Mouse (Mus musculus) embryonic facial prominence, embryonic 14.5 days (tissue): Measurements from ENCODE around the gene Fam222a. TPM values are rescaled to one million over a fixed set of nuclear protein-coding genes. Genes with fewer than 3 reads are reported as not detected.

Source experiments
- ATAC-seq: fragments of 200-750 bp; cut with Nextera tagmentation; 2 replicates; pipeline ENCODE4 v1.8.0; 2017; ENCODE audit warnings: low read depth, moderate number of reproducible peaks, moderate TSS enrichment
- DNase-seq: peaks from one replicate; pipeline ENCODE4 v3.0.0-alpha.2; 2015; ENCODE audit warnings: low spot score
- H3K27ac ChIP-seq: fragments of 300-500 bp; sonication (generic); replicated peaks from 2 replicates; pipeline ENCODE4 v1.5.1; 2014; ENCODE audit warnings: low read depth, mild to moderate bottlenecking, low read length, moderate library complexity
- H3K27me3 ChIP-seq: fragments of 300-500 bp; sonication (generic); replicated peaks from 2 replicates; pipeline ENCODE4 v1.6.1; 2014; ENCODE audit warnings: low read length; ENCODE audit not compliant: control insufficient read depth, insufficient read depth
- H3K36me3 ChIP-seq: fragments of 300-500 bp; sonication (generic); 2 replicates; pipeline ENCODE4 v1.6.1; 2014; ENCODE audit warnings: low read length, mixed read lengths; ENCODE audit not compliant: control insufficient read depth, insufficient read depth
- H3K4me1 ChIP-seq: fragments of 300-500 bp; sonication (generic); 2 replicates; pipeline ENCODE4 v1.6.1; 2014; ENCODE audit warnings: antibody characterized with exemption, low read length; ENCODE audit not compliant: control insufficient read depth, insufficient read depth
- H3K4me2 ChIP-seq: fragments of 300-500 bp; sonication (generic); 2 replicates; pipeline ENCODE4 v1.6.1; 2014; ENCODE audit warnings: low read depth, mild to moderate bottlenecking, low read length, moderate library complexity, mixed read lengths
- H3K4me3 ChIP-seq: fragments of 300-500 bp; sonication (generic); 2 replicates; pipeline ENCODE4 v1.5.1; 2014; ENCODE audit warnings: low read depth, mild to moderate bottlenecking, low read length
- H3K9ac ChIP-seq: fragments of 300-500 bp; sonication (generic); 2 replicates; pipeline ENCODE4 v1.6.1; 2014; ENCODE audit warnings: low read depth, mild to moderate bottlenecking, low read length, moderate library complexity, mixed read lengths
- H3K9me3 ChIP-seq: fragments of 300-500 bp; sonication (generic); 2 replicates; pipeline ENCODE4 v1.6.1; 2016; ENCODE audit warnings: low read length; ENCODE audit not compliant: control insufficient read depth
- WGBS: fragments of 180-500 bp; shearing (Covaris S2); extraction: QIAGEN DNeasy Blood & Tissue Kit; methylation state at CpG from one replicate; pipeline ENCODE4 v1.1.7; 2014; 5-methylcytosine and 5-hydroxymethylcytosine counted together
- polyA plus RNA-seq: library from polyadenylated mRNA; unstranded; fragments of >200 nt; fragmentation: Nextera tagmentation; extraction: Ambion mirVana; gene quantifications from 2 replicates; pipeline ENCODE4 v1.2.1, GENCODE M21; 2014

Fam222a gene
- polyA plus RNA-seq, 1 experiment from 2014 or later, result 1.4 TPM

GRCm38 (mm10) chr5:114541656-114542445 is 26.0 kb upstream of the Fam222a start:
- H3K9ac ChIP-seq, result no peak overlapping the region
- no peaks in the 10 kb centered on the region for H3K36me3 ChIP-seq
- H3K27me3 ChIP-seq, result peaks cover 10% of the 10 kb centered on the region
- no peak overlapping the region for H3K27ac ChIP-seq
- no peak for ATAC-seq
- H3K4me2 ChIP-seq, result no peak overlapping the region
- H3K9me3 ChIP-seq, result peaks cover 4% of the 10 kb centered on the region; the same call in 1 of the 2 replicates
- no peak for DNase-seq
- H3K4me3 ChIP-seq, result no peak overlapping the region
- H3K4me1 ChIP-seq, result peaks cover 19% of the 10 kb centered on the region
- 36% methylated on average over 15 of the region's 15 CpGs for WGBS

GRCm38 (mm10) chr5:114543656-114544055 is 24.2 kb upstream of the Fam222a start:
- no peak for ATAC-seq
- Histone ChIP-seq H3K36me3 (no peaks in the 10 kb centered on the region), H3K4me3 (no peak overlapping the region), H3K9ac (no peak overlapping the region), H3K4me2 (no peak overlapping the region), H3K27ac (no peak overlapping the region), H3K9me3 (peaks cover 4% of the 10 kb centered on the region; the same call in 1 of the 2 replicates), H3K4me1 (0 out of 2 replicates have a peak, but pooled peaks cover 3% of the 10 kb centered on the region), H3K27me3 (no peaks in the 10 kb centered on the region)
- WGBS, result 86% methylated on average over 6 of the region's 6 CpGs
- no peak for DNase-seq

GRCm38 (mm10) chr5:114544205-114544604 is 23.6 kb upstream of the Fam222a start:
- 0 out of 2 replicates have a peak, but pooled peaks cover 2% of the 10 kb centered on the region for H3K4me1 ChIP-seq
- DNase-seq (no peak), ATAC-seq (no peak)
- H3K4me3 ChIP-seq, result no peak overlapping the region
- no peaks in the 10 kb centered on the region for H3K27me3 ChIP-seq
- no peak overlapping the region for H3K27ac ChIP-seq
- peaks cover 4% of the 10 kb centered on the region; the same call in 1 of the 2 replicates for H3K9me3 ChIP-seq
- 81% methylated on average over 4 of the region's 4 CpGs for WGBS
- no peaks in the 10 kb centered on the region for H3K36me3 ChIP-seq
- no peak overlapping the region for H3K4me2 ChIP-seq
- H3K9ac ChIP-seq, result no peak overlapping the region

- Histone ChIP-seq H3K4me1 (0 out of 2 replicates have a peak, but pooled peaks cover 2% of the 10 kb centered on the region), H3K4me3 (no peak overlapping the region), H3K27me3 (no peaks in the 10 kb centered on the region), H3K27ac (no peak overlapping the region), H3K9me3 (peaks cover 4% of the 10 kb centered on the region; the same call in 1 of the 2 replicates), H3K9ac (no peak overlapping the region), H3K4me2 (no peak overlapping the region), H3K36me3 (no peaks in the 10 kb centered on the region)
- no peak for ATAC-seq
- WGBS, result 52% methylated on average over 9 of the region's 9 CpGs
- peak; percentile 66 for DNase-seq
These were observed 22.7 kb upstream of the Fam222a start for GRCm38 (mm10) chr5:114545076-114545475.

- H3K9me3 ChIP-seq, result no peaks in the 10 kb centered on the region
- H3K9ac ChIP-seq, result no peak overlapping the region
- DNase-seq, result no peak
- H3K4me3 ChIP-seq, result no peak overlapping the region
- no peak for ATAC-seq
- no peaks in the 10 kb centered on the region for H3K27me3 ChIP-seq
- no peak overlapping the region for H3K27ac ChIP-seq
- H3K36me3 ChIP-seq, result no peaks in the 10 kb centered on the region
- 94% methylated on average over 10 of the region's 10 CpGs for WGBS
- no peak overlapping the region for H3K4me2 ChIP-seq
- peaks cover 12% of the 10 kb centered on the region; the same call in 1 of the 2 replicates for H3K4me1 ChIP-seq
These were observed 18.8 kb upstream of the Fam222a start for GRCm38 (mm10) chr5:114548976-114549375.

- H3K27me3 ChIP-seq, result no peaks in the 10 kb centered on the region
- DNase-seq (no peak), ATAC-seq (no peak)
- H3K4me1 ChIP-seq, result peaks cover 12% of the 10 kb centered on the region; the same call in 1 of the 2 replicates
- 50% methylated on average over 3 of the region's 3 CpGs for WGBS
- H3K36me3 ChIP-seq, result no peaks in the 10 kb centered on the region
- no peak overlapping the region for H3K9ac ChIP-seq
- no peaks in the 10 kb centered on the region for H3K9me3 ChIP-seq
- no peak overlapping the region for H3K27ac ChIP-seq
- H3K4me2 ChIP-seq, result no peak overlapping the region
- no peak overlapping the region for H3K4me3 ChIP-seq
These were observed 18.0 kb upstream of the Fam222a start for GRCm38 (mm10) chr5:114549770-114550169.

DNA sequence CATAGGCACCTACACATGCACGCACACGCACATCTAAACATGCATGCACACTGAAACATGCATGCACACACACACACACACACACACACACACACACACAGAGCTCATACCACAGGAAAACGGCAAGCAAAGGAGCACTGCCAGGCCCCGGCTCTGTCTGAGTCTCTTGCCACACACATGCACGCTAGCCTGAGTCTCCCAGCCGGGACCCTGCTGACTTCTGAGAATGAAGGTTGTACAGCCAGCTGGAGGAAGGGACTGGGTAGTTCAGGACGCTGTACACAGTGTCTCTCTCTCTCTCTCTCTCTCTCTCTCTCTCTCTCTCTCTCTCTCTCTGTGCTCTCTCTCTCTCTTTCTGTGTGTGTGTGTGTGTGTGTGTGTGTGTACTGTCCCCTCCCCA is 17.4 kb upstream of the Fam222a start:
- Histone ChIP-seq H3K27me3 (no peaks in the 10 kb centered on the region), H3K4me3 (no peak overlapping the region), H3K36me3 (no peaks in the 10 kb centered on the region), H3K9ac (no peak overlapping the region), H3K27ac (no peak overlapping the region), H3K9me3 (no peaks in the 10 kb centered on the region), H3K4me2 (no peak overlapping the region), H3K4me1 (peaks cover 10% of the 10 kb centered on the region; the same call in 1 of the 2 replicates)
- ATAC-seq (no peak), DNase-seq (no peak)
- 41% methylated on average over 7 of the region's 7 CpGs for WGBS

DNA sequence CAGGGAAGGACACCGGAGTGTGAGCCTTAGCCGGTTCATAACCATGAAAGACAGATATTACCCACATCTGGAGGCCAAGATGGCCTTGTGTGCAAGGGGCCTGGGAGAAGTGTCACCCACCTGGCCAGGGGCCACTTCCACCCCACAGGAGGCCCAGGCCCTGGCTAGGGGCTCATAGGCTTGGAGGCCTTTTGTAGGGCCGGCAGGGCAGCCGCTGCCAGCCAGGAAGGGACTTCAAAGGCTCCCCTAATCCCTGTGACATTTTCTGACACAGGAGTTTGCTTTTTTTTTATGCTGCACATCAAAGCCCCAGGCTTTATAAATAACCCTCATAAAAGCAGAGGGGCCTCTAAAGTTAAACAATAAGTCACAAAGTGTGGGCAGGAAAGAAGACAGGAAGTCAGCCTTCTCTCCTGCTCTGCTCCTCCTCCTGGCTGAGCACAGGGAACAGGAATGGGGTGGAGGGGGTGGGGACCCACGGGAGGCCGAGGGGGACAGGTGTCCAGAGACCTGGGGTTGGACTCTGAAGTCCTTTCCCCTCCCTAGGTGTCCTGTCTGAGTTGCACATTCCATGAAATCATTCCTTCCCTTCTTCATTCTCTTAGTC is 16.8 kb upstream of the Fam222a start:
- DNase-seq (no peak), ATAC-seq (no peak)
- no peaks in the 10 kb centered on the region for H3K27me3 ChIP-seq
- H3K36me3 ChIP-seq, result no peaks in the 10 kb centered on the region
- no peak overlapping the region for H3K4me2 ChIP-seq
- H3K9me3 ChIP-seq, result no peaks in the 10 kb centered on the region
- no peak overlapping the region; the same call in 1 of the 2 replicates for H3K9ac ChIP-seq
- H3K4me3 ChIP-seq, result no peak overlapping the region
- 28% methylated on average over 5 of the region's 6 CpGs for whole genome bisulfite sequencing
- no peak overlapping the region for H3K27ac ChIP-seq
- peaks cover 10% of the 10 kb centered on the region; the same call in 1 of the 2 replicates for H3K4me1 ChIP-seq
